Mouse (Mus musculus): ENCODE results near the gene Pdlim1. TPM values are rescaled to one million over a fixed set of nuclear protein-coding genes. Genes with fewer than 3 reads are reported as not detected.

The Pdlim1 gene
- total RNA-seq, 1 experiment from 2014 or later = 29.3 TPM

- ATAC-seq (replicated peaks; ENCODE audit: insufficient number of reproducible peaks, low FRiP score, low TSS enrichment, poor library complexity, severe bottlenecking) = no peak
These were observed 88.0 kb downstream of the Pdlim1 start for GRCm38 (mm10) chr19:40183600-40183999.

- ATAC-seq (replicated peaks; ENCODE audit: insufficient number of reproducible peaks, low FRiP score, low TSS enrichment, poor library complexity, severe bottlenecking) = no peak
These were observed 93.3 kb downstream of the Pdlim1 start for GRCm38 (mm10) chr19:40178311-40178710.

Other genes starting within 250 kb of the Pdlim1 start
- gene Cyp2c54, start 198.0 kb downstream of the Pdlim1 start, total RNA-seq (2017) = not detected in 3 replicates
- gene Cyp2c50, start 182.2 kb downstream of the Pdlim1 start, total RNA-seq (2017) = not detected in 3 replicates
- not detected in 3 replicates for gene Cyp2c70, start 84.5 kb downstream of the Pdlim1 start, total RNA-seq (2017)
- gene Sorbs1, start 241.9 kb upstream of the Pdlim1 start, total RNA-seq (2017) = 12.4 to 20.6 TPM (median 19.8 TPM) in 3 replicates